Mouse (Mus musculus) midbrain, embryonic 15.5 days (tissue): ENCODE measurements around the gene Tmpo. TPM values are rescaled to one million over a fixed set of nuclear protein-coding genes. Genes with fewer than 3 reads are reported as not detected.

Experiments
- ATAC-seq: fragments of 200-750 bp; cut with Nextera tagmentation; replicated peaks from 2 replicates; pipeline ENCODE4 v1.8.0; 2017; ENCODE audit warnings: moderate TSS enrichment
- H3K27ac ChIP-seq: fragments of 300-500 bp; sonication (generic); 2 replicates; pipeline ENCODE4 v1.5.1; 2015; ENCODE audit warnings: mild to moderate bottlenecking, inconsistent platforms
- H3K27me3 ChIP-seq: fragments of 300-500 bp; sonication (generic); replicated peaks from 2 replicates; pipeline ENCODE4 v1.6.1; 2015; ENCODE audit warnings: inconsistent platforms
- H3K36me3 ChIP-seq: fragments of 300-500 bp; sonication (generic); replicated peaks from 2 replicates; pipeline ENCODE4 v1.6.1; 2015; ENCODE audit warnings: inconsistent platforms
- H3K4me1 ChIP-seq: fragments of 300-500 bp; sonication (generic); 2 replicates; pipeline ENCODE4 v1.6.1; 2015; ENCODE audit warnings: inconsistent platforms
- H3K4me2 ChIP-seq: fragments of 300-500 bp; sonication (generic); 2 replicates; pipeline ENCODE4 v1.6.1; 2015; ENCODE audit warnings: inconsistent platforms, mild to moderate bottlenecking, moderate library complexity
- H3K4me3 ChIP-seq: fragments of 300-500 bp; sonication (generic); 2 replicates; pipeline ENCODE4 v1.5.1; 2015; ENCODE audit warnings: mild to moderate bottlenecking, inconsistent platforms
- H3K9ac ChIP-seq: fragments of 300-500 bp; sonication (generic); 2 replicates; pipeline ENCODE4 v1.6.1; 2015; ENCODE audit warnings: mild to moderate bottlenecking, inconsistent platforms
- H3K9me3 ChIP-seq: fragments of 300-500 bp; sonication (generic); 2 replicates; pipeline ENCODE4 v1.6.1; 2016; ENCODE audit warnings: inconsistent platforms
- WGBS: fragments of 180-500 bp; shearing (Covaris S2); methylation state at CpG from one replicate; pipeline ENCODE4 v1.1.7; 2015; ENCODE audit warnings: mixed read lengths; 5-methylcytosine and 5-hydroxymethylcytosine counted together
- polyA plus RNA-seq: library from polyadenylated mRNA; unstranded; fragments of >200 nt; fragmentation: Nextera tagmentation; extraction: Ambion mirVana; gene quantifications from 2 replicates; pipeline ENCODE4 v1.2.1, GENCODE M21; 2015

Tmpo gene
- polyA plus RNA-seq, result 106 and 110 TPM in 2 replicates

- Histone ChIP-seq H3K9ac (peak within 1 kb of the TSS; percentile 63), H3K4me1 (peaks cover 26% of the 10 kb centered on the region), H3K4me3 (peak within 1 kb of the TSS; percentile 63), H3K4me2 (peak within 1 kb of the TSS; percentile 50), H3K27ac (peak within 1 kb of the TSS; percentile 99), H3K9me3 (no peaks in the 10 kb centered on the region), H3K36me3 (no peaks in the 10 kb centered on the region), H3K27me3 (no peaks in the 10 kb centered on the region)
- ATAC-seq, result peak; percentile 7; the same call in 1 of the 2 replicates
- WGBS, result 13% methylated on average over 18 of the region's 18 CpGs
Measured at GRCm38 (mm10) chr10:91180761-91181460, at the start of gene Tmpo. Gene Tmpo (minus strand): TSS chr10:91181315.

GRCm38 (mm10) chr10:91230400-91230799, 49.3 kb upstream of the Tmpo start:
- Histone ChIP-seq H3K4me2 (no peak overlapping the region), H3K4me1 (peaks cover 20% of the 10 kb centered on the region), H3K27ac (0 out of 2 replicates have a peak overlapping the region, but pooled peaks have one; percentile 70), H3K36me3 (no peaks in the 10 kb centered on the region), H3K9me3 (no peaks in the 10 kb centered on the region), H3K27me3 (no peaks in the 10 kb centered on the region), H3K9ac (no peak overlapping the region), H3K4me3 (no peak overlapping the region)
- ATAC-seq, result no peak
- WGBS, result 57% methylated on average over 4 of the region's 4 CpGs

GRCm38 (mm10) chr10:91229518-91229961, 48.4 kb upstream of the Tmpo start:
- H3K4me3 ChIP-seq, result peak overlapping the region; percentile 18
- peak overlapping the region; percentile 46 for H3K4me2 ChIP-seq
- peaks cover 20% of the 10 kb centered on the region for H3K4me1 ChIP-seq
- H3K27ac ChIP-seq, result peak overlapping the region; percentile 70
- no peaks in the 10 kb centered on the region for H3K27me3 ChIP-seq
- no peaks in the 10 kb centered on the region for H3K36me3 ChIP-seq
- no peaks in the 10 kb centered on the region for H3K9me3 ChIP-seq
- ATAC-seq, result peak; percentile 93
- peak overlapping the region; percentile 28 for H3K9ac ChIP-seq
- 11% methylated on average over 7 of the region's 7 CpGs for WGBS

GRCm38 (mm10) chr10:91228924-91229517, 47.9 kb upstream of the Tmpo start:
- no peaks in the 10 kb centered on the region for H3K27me3 ChIP-seq
- peaks cover 20% of the 10 kb centered on the region for H3K4me1 ChIP-seq
- peak; percentile 53 for ATAC-seq
- peak overlapping the region; percentile 18 for H3K4me3 ChIP-seq
- H3K36me3 ChIP-seq, result no peaks in the 10 kb centered on the region
- H3K4me2 ChIP-seq, result peak overlapping the region; percentile 46
- H3K27ac ChIP-seq, result peak overlapping the region; percentile 70
- WGBS, result 60% methylated on average over 6 of the region's 6 CpGs
- H3K9ac ChIP-seq, result peak overlapping the region; percentile 28
- H3K9me3 ChIP-seq, result no peaks in the 10 kb centered on the region

- H3K4me1 ChIP-seq, result peaks cover 20% of the 10 kb centered on the region
- no peaks in the 10 kb centered on the region for H3K27me3 ChIP-seq
- H3K36me3 ChIP-seq, result no peaks in the 10 kb centered on the region
- no peak overlapping the region for H3K4me2 ChIP-seq
- no peak for ATAC-seq
- WGBS, result 65% methylated on average over 4 of the region's 4 CpGs
- H3K9ac ChIP-seq, result no peak overlapping the region
- H3K4me3 ChIP-seq, result no peak overlapping the region
- H3K9me3 ChIP-seq, result no peaks in the 10 kb centered on the region
- H3K27ac ChIP-seq, result no peak overlapping the region
Measured at GRCm38 (mm10) chr10:91227034-91227433, 45.9 kb upstream of the Tmpo start.

- WGBS, result 77% methylated on average over 9 of the region's 9 CpGs
- H3K4me3 ChIP-seq, result no peak overlapping the region
- no peak overlapping the region for H3K9ac ChIP-seq
- no peaks in the 10 kb centered on the region for H3K27me3 ChIP-seq
- no peaks in the 10 kb centered on the region for H3K9me3 ChIP-seq
- H3K4me1 ChIP-seq, result no peaks in the 10 kb centered on the region
- no peak for ATAC-seq
- no peaks in the 10 kb centered on the region for H3K36me3 ChIP-seq
- H3K4me2 ChIP-seq, result no peak overlapping the region
- no peak overlapping the region for H3K27ac ChIP-seq
Measured at GRCm38 (mm10) chr10:91222398-91223236, 41.5 kb upstream of the Tmpo start.

GRCm38 (mm10) chr10:91208899-91209667, 28.0 kb upstream of the Tmpo start:
- Histone ChIP-seq H3K27me3 (no peaks in the 10 kb centered on the region), H3K4me2 (no peak overlapping the region), H3K36me3 (no peaks in the 10 kb centered on the region), H3K9me3 (no peaks in the 10 kb centered on the region), H3K4me3 (no peak overlapping the region), H3K27ac (no peak overlapping the region), H3K9ac (no peak overlapping the region), H3K4me1 (no peaks in the 10 kb centered on the region)
- 81% methylated on average over 11 of the region's 11 CpGs for WGBS
- ATAC-seq, result no peak

GRCm38 (mm10) chr10:91208461-91208860, 27.3 kb upstream of the Tmpo start:
- H3K4me1 ChIP-seq, result no peaks in the 10 kb centered on the region
- no peak overlapping the region for H3K4me2 ChIP-seq
- no peak overlapping the region for H3K9ac ChIP-seq
- H3K4me3 ChIP-seq, result no peak overlapping the region
- H3K9me3 ChIP-seq, result no peaks in the 10 kb centered on the region
- no peak overlapping the region for H3K27ac ChIP-seq
- no peaks in the 10 kb centered on the region for H3K36me3 ChIP-seq
- 70% methylated on average over 9 of the region's 9 CpGs for WGBS
- no peak for ATAC-seq
- H3K27me3 ChIP-seq, result no peaks in the 10 kb centered on the region

GRCm38 (mm10) chr10:91207275-91207674, 26.2 kb upstream of the Tmpo start:
- ATAC-seq, result no peak
- H3K4me3 ChIP-seq, result no peak overlapping the region

GRCm38 (mm10) chr10:91205632-91206031, 24.5 kb upstream of the Tmpo start:
- Histone ChIP-seq H3K9ac (no peak overlapping the region), H3K4me1 (no peaks in the 10 kb centered on the region), H3K27me3 (no peaks in the 10 kb centered on the region), H3K4me2 (no peak overlapping the region), H3K4me3 (no peak overlapping the region), H3K27ac (no peak overlapping the region), H3K36me3 (no peaks in the 10 kb centered on the region), H3K9me3 (no peaks in the 10 kb centered on the region)
- ATAC-seq, result no peak
- 84% methylated on average over 6 of the region's 6 CpGs for WGBS

More at GRCm38 (mm10) chr10:91207275-91207674, 26.2 kb upstream of the Tmpo start:
- Histone ChIP-seq H3K9me3 (no peaks in the 10 kb centered on the region), H3K27me3 (no peaks in the 10 kb centered on the region), H3K9ac (no peak overlapping the region), H3K4me1 (no peaks in the 10 kb centered on the region), H3K27ac (no peak overlapping the region), H3K36me3 (no peaks in the 10 kb centered on the region), H3K4me2 (no peak overlapping the region)

- Histone ChIP-seq H3K4me3 (no peak overlapping the region), H3K27me3 (no peaks in the 10 kb centered on the region), H3K27ac (no peak overlapping the region), H3K9ac (no peak overlapping the region), H3K4me1 (no peaks in the 10 kb centered on the region), H3K4me2 (no peak overlapping the region), H3K9me3 (no peaks in the 10 kb centered on the region), H3K36me3 (no peaks in the 10 kb centered on the region)
- ATAC-seq, result no peak
- 97% methylated on average over 3 of the region's 3 CpGs for WGBS
Measured at GRCm38 (mm10) chr10:91200581-91200980, 19.5 kb upstream of the Tmpo start.
